Mouse (Mus musculus): Measurements from ENCODE around the gene Gm5941. TPM values are rescaled to one million over a fixed set of nuclear protein-coding genes. Genes with fewer than 3 reads are reported as not detected.
"Not testable (repeated sequence)": the region's sequence is repeated elsewhere in the genome, so short reads cannot be mapped to it uniquely, and the experiment has no call there.

Gm5941 gene
- not detected in 2 replicates for polyA plus RNA-seq (2016; fragmentation: Nextera tagmentation; extraction: Ambion mirVana)

- not testable (repeated sequence) for H3K27ac ChIP-seq (replicated peaks)
Measured at GRCm38 (mm10) chrX:92489649-92490048, at the start of gene Gm5941. TSS of gene Gm5941 (plus strand) at chrX:92489949.

GRCm38 (mm10) chrX:92460496-92460895, 29.3 kb upstream of the Gm5941 start:
- H3K36me3 ChIP-seq, result no peaks in the 10 kb centered on the region
- no peak overlapping the region for H3K4me3 ChIP-seq
- H3K9ac ChIP-seq (replicated peaks), result no peak overlapping the region
- H3K4me2 ChIP-seq (replicated peaks), result no peak overlapping the region
- 35% methylated on average over 3 of the region's 3 CpGs for WGBS
- ATAC-seq (ENCODE audit: low FRiP score, low read depth), result no peak
- H3K9me3 ChIP-seq, result no peaks in the 10 kb centered on the region
- no peaks in the 10 kb centered on the region for H3K27me3 ChIP-seq
- H3K27ac ChIP-seq (replicated peaks), result no peak overlapping the region
- H3K4me1 ChIP-seq, result no peaks in the 10 kb centered on the region

More at GRCm38 (mm10) chrX:92489649-92490048, at the start of gene Gm5941:
- 91% methylated on average over 4 of the region's 4 CpGs for WGBS
- H3K36me3 ChIP-seq; H3K4me2 ChIP-seq (replicated peaks); H3K4me3 ChIP-seq; ATAC-seq (ENCODE audit: low FRiP score, low read depth); H3K9ac ChIP-seq (replicated peaks); H3K4me1 ChIP-seq; H3K9me3 ChIP-seq; H3K27me3 ChIP-seq: not testable (repeated sequence)

GRCm38 (mm10) chrX:92464773-92465172, 25.0 kb upstream of the Gm5941 start:
- ATAC-seq (ENCODE audit: low FRiP score, low read depth), result no peak
- Histone ChIP-seq H3K27me3 (no peaks in the 10 kb centered on the region), H3K4me2 (replicated peaks) (no peak overlapping the region), H3K27ac (replicated peaks) (no peak overlapping the region), H3K4me1 (no peaks in the 10 kb centered on the region), H3K36me3 (no peaks in the 10 kb centered on the region), H3K9me3 (no peaks in the 10 kb centered on the region), H3K9ac (replicated peaks) (no peak overlapping the region), H3K4me3 (no peak overlapping the region)
- WGBS, result 60% methylated on average over 4 of the region's 4 CpGs

GRCm38 (mm10) chrX:92498254-92498653, 8.5 kb downstream of the Gm5941 start:
- Histone ChIP-seq H3K9ac (replicated peaks) (no peak overlapping the region), H3K27ac (replicated peaks) (no peak overlapping the region), H3K9me3 (no peaks in the 10 kb centered on the region), H3K27me3 (no peaks in the 10 kb centered on the region), H3K4me1 (no peaks in the 10 kb centered on the region), H3K4me3 (no peak overlapping the region), H3K36me3 (no peaks in the 10 kb centered on the region), H3K4me2 (replicated peaks) (no peak overlapping the region)
- WGBS, result 56% methylated on average over 1 of the region's 1 CpGs
- no peak for ATAC-seq (ENCODE audit: low FRiP score, low read depth)

GRCm38 (mm10) chrX:92527826-92528225, 38.1 kb downstream of the Gm5941 start:
- H3K27me3 ChIP-seq, result no peaks in the 10 kb centered on the region
- H3K4me3 ChIP-seq, result no peak overlapping the region
- H3K27ac ChIP-seq (replicated peaks), result no peak overlapping the region
- H3K9ac ChIP-seq (replicated peaks), result no peak overlapping the region
- no peak overlapping the region for H3K4me2 ChIP-seq (replicated peaks)
- H3K4me1 ChIP-seq, result no peaks in the 10 kb centered on the region
- no peaks in the 10 kb centered on the region for H3K9me3 ChIP-seq
- no peak for ATAC-seq (ENCODE audit: low FRiP score, low read depth)
- WGBS, result 83% methylated on average over 1 of the region's 1 CpGs
- H3K36me3 ChIP-seq, result no peaks in the 10 kb centered on the region

Other genes starting within 250 kb of the Gm5941 start
- gene Mageb18, start 109.6 kb downstream of the Gm5941 start, polyA plus RNA-seq (2016; fragmentation: Nextera tagmentation; extraction: Ambion mirVana), result not detected in 2 replicates

Measured in midbrain, embryonic 12.5 days (tissue).